Mouse (Mus musculus) urinary bladder, adult 18-20 months (tissue): ENCODE measurements around the gene Rps29.
"Not testable (repeated sequence)": the region's sequence is repeated elsewhere in the genome, so short reads cannot be mapped to it uniquely, and the experiment has no call there.

Experiments
- DNase-seq, 2 experiments: peaks; one replicate each; pipeline ENCODE4 v3.0.0; 2022; ENCODE audit warnings: low spot score in 2 of 2, mixed read lengths in 2 of 2

Gene Rps29

DNA sequence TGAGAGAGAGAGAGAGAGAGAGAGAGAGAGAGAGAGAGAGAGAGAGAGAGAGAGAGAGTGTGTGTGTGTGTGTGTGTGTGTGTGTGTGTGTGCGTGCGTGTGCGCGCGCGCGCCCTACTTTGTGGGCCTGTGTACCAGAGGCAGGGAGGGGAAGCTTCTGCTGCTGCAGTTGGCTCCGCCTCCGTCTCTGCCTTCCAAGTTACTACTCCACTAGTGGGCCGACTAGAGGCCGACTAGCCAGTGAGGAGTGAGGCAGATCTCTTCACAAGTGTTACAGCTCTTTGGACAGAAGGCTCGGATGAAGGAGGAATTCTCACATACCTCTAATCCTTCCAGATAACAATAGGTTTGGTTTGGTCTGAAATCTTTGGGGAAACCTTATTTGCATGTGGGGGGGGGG, 20.4 kb upstream of the Rps29 start:
- no peak for DNase-seq

DNA sequence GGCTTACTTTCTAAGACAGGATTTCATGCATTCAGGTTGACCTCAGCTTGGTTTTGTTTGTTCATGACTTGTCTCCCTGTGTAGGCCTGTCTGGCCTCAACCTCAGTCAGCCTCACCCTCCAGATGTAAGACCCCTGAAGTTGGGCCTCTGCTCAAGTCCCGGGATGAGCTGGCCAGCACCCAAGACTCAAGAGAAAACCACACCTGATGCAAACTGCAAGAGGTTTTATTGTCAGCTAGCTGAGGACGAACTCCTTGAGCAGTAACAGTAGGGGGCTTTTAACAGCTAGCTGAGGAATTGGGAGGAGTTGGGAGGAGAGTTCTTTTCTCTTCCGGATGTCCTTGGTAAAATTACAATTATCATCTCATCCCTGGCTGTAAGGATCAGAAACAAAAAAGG, 18.5 kb upstream of the Rps29 start:
- no peak for DNase-seq

DNA sequence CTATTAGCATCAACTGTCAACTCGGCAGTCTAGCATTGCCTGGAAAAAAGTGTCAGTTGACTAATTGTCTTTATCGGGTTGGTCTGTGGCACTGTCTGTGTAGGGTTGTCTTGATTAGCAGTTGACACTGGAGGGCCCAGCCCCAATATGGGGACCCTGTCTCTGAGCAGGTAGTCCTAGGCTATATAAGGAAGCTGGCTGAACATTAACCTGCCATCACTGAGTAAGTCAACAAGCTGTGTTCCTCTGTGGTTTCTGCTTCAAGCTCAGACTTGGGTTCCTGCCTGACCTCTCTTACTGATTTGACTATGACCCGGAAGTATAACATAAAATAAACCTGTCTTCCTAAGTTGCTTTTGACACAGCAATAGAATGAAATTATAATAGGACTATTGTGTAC, 17.0 kb upstream of the Rps29 start:
- no peak for DNase-seq

- DNase-seq, result no peak
Observed at GRCm38 (mm10) chr12:69171307-69171706, 12.3 kb upstream of the Rps29 start.

GRCm38 (mm10) chr12:69168461-69169106, 9.6 kb upstream of the Rps29 start, which contains the start of gene Lrr1:
Lrr1 (plus strand) TSS chr12:69168814.
- peak; percentile 75 to 95 for DNase-seq

DNA sequence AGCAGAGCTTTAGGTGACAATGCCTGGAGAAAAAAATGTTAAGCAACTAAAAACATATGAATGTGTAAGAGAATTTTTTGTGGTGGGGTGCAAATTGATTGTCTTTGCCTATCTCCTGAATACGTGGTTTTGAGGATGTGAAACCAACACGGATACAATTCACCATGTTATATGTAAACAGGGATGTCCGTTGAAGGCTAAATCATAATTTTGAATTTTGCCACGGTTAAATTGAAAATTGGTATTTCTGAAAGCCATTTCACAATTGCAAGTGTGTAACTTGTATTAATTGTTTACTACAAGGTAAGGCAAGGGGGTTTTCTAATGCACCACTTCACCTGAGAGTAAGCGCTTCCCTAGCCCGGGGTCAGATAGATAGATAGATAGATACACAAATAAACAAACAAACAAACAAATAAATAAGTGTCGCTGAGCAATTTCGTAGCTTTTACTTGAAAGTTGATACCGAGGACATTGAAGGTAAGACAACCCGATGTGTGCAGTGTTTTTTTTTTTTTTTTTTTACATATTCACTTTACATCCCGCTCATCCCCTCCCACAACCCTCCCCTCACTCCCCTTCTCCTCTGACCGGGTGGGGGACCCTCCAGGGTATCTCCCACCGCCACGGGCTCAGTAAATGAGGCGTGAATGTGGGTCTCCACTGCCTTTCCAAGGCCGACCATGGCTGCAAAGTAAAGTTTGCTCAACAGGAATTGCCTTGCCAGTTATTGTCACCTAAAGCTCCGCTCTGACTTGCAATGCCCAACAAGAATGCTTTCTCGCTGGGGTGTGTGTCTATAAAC, 8.9 kb upstream of the Rps29 start:
- DNase-seq, result no peak

- not testable (repeated sequence) for DNase-seq
Observed at GRCm38 (mm10) chr12:69166861-69167581, 8.0 kb upstream of the Rps29 start.

- DNase-seq, result peak in 1 of 2 experiments; percentile 14
Observed at GRCm38 (mm10) chr12:69164904-69165303, 5.9 kb upstream of the Rps29 start.

- not testable (repeated sequence) for DNase-seq
Observed at GRCm38 (mm10) chr12:69163586-69163985, 4.6 kb upstream of the Rps29 start.

- not testable (repeated sequence) for DNase-seq
Observed at GRCm38 (mm10) chr12:69160677-69161076, 1.7 kb upstream of the Rps29 start.

DNA sequence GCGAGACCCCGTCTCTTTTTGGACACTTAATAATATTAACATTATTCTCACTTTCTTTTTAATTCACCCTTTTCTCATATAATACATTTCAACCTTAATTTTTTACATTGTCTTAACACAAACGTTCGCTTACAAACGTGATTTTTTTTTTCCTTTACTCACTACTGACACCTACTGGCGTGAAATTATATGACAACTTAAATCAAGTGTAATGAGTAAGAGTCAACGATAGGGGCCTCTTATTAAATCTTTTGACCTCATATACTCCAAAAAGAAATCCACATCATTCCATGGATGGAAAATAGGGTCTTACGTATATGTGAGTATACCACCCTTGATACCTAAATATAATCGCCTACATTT, 573 bp upstream of the Rps29 start:
- no peak for DNase-seq

- no peak for DNase-seq
Observed at GRCm38 (mm10) chr12:69158366-69158764, 621 bp downstream of the Rps29 start.

GRCm38 (mm10) chr12:69157107-69157506, 1.9 kb downstream of the Rps29 start:
- DNase-seq, result no peak

- no peak for DNase-seq
Observed at GRCm38 (mm10) chr12:69156436-69156835, 2.5 kb downstream of the Rps29 start.

- DNase-seq, result no peak
Observed at GRCm38 (mm10) chr12:69155923-69156322, 3.1 kb downstream of the Rps29 start.

GRCm38 (mm10) chr12:69150049-69150448, 8.9 kb downstream of the Rps29 start:
- no peak for DNase-seq

DNA sequence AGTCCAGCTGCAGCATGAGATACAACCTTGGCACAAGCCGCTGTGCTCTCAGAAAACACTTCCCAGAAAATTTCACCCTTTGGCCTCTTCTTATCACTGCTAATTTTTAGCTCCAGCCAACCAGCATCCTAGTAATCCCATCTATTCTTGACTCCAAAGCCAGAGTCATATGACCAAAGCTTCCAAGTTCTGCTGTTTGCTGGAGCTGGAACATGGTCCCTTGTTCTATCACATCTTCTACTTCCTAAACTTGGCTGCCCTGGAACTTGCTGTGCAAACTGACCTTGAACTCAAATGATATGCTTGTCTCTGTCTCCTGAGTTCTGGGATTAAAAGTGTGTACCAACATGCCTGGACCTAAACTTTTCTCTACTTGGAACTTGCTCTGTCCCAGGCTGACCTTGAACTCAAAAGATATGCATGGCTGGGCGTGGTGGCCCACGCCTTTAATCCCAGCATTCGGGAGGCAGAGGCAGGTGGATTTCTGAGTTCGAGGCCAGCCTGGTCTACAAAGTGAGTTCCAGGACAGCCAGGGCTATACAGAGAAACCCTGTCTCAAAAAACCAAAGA, 11.7 kb downstream of the Rps29 start:
- no peak for DNase-seq

- DNase-seq, result no peak
Observed at GRCm38 (mm10) chr12:69143460-69143859, 15.5 kb downstream of the Rps29 start.

- DNase-seq, result no peak
Observed at GRCm38 (mm10) chr12:69139841-69140240, 19.1 kb downstream of the Rps29 start.

GRCm38 (mm10) chr12:69139201-69139600, 19.8 kb downstream of the Rps29 start:
- DNase-seq, result no peak

- DNase-seq, result peak in 1 of 2 experiments; percentile 11
Observed at GRCm38 (mm10) chr12:69131981-69132380, 27.0 kb downstream of the Rps29 start.

DNA sequence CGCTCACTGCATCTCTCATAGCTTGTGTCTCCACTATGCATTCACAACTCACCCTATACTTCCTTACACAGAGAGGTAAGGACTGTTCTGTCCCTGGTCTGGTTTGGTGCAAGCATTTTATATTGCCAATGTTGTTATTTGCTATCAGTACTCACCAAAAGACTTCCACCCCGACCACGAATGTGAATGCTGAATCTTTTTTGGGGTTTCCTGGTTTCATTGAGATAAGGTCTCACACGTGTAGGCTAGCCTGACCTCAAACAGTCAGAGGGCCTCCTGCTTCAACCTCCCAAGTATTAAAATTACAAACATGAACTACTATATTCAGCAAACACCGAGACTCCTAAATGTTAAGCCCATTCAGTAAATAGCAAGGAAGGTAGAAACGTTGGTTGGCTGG, 27.7 kb downstream of the Rps29 start:
- no peak for DNase-seq
